Mouse (Mus musculus) erythroblast, embryonic 14.5 days (primary cell): ENCODE results near the gene Raet1d.
"Not testable (repeated sequence)": the region's sequence is repeated elsewhere in the genome, so short reads cannot be mapped to it uniquely, and the experiment has no call there.

Experiments
- GATA1 ChIP-seq: IDR thresholded peaks from 2 replicates; pipeline ENCODE4 v1.6.1; 2012; ENCODE audit warnings: low read length, inconsistent platforms, mixed read lengths
- TAL1 ChIP-seq: IDR thresholded peaks from 3 replicates; pipeline ENCODE4 v1.6.1; 2012; ENCODE audit warnings: low read length, inconsistent platforms, mixed read lengths

- TF ChIP-seq TAL1, GATA1: not testable (repeated sequence)
Measured at GRCm38 (mm10) chr10:22361415-22362352, 1.3 kb downstream of the Raet1d start.
